ENCODE assay signal across 9 mouse cellular contexts in genomic region chr7:74025007-74025406, GRCm38 (mm10). TPM values are rescaled to one million over a fixed set of nuclear protein-coding genes. Genes with fewer than 3 reads are reported as not detected.
DNase-seq lines count a peak whose midpoint lies in the region; ATAC-seq and TF ChIP-seq lines count a peak whose summit lies in the region.
"Had no signal": no experiment of that assay in that cellular context is flagged by ENCODE, and none has a peak within 500 bp of the region (broad histone marks: within the 10 kb centered on the region; RNA-seq: fewer than 3 reads in every experiment).

No protein-coding gene starts in this region.

- no peaks in the 10 kb centered on the region for H3K9me3 ChIP-seq in hindbrain, embryonic 10.5 days
- no peaks in the 10 kb centered on the region for H3K9me3 ChIP-seq in hindbrain, embryonic 16.5 days (ENCODE audit: control insufficient read depth, low read length)
- no peaks in the 10 kb centered on the region for H3K9me3 ChIP-seq in hindbrain, embryonic 14.5 days (ENCODE audit: control insufficient read depth, low read length)
- H3K9me3 ChIP-seq in limb, embryonic 10.5 days (replicated peaks), result no peaks in the 10 kb centered on the region
- H3K9me3 ChIP-seq: embryonic facial prominence, embryonic 12.5 days had no signal

- peaks cover 12% of the 10 kb centered on the region; the same call in 1 of the 2 replicates for H3K4me1 ChIP-seq in hindbrain, embryonic 10.5 days (replicated peaks)
- no peaks in the 10 kb centered on the region; the same call in 1 of the 2 replicates for H3K4me1 ChIP-seq in hindbrain, embryonic 16.5 days (ENCODE audit: control insufficient read depth, insufficient read depth, low read depth, low read length)
- H3K4me1 ChIP-seq in hindbrain, embryonic 14.5 days (replicated peaks; ENCODE audit: control insufficient read depth, insufficient read depth, low read length), result 0 out of 2 replicates have a peak, but pooled peaks cover 9% of the 10 kb centered on the region
- H3K4me1 ChIP-seq in limb, embryonic 10.5 days, result peaks cover 10% of the 10 kb centered on the region; the same call in 1 of the 2 replicates
- no peaks in the 10 kb centered on the region for H3K4me1 ChIP-seq in olfactory bulb, adult 2 months (ENCODE audit: control insufficient read depth, insufficient read depth, low read length)
- H3K4me1 ChIP-seq: embryonic facial prominence, embryonic 12.5 days had no signal

- H3K9ac ChIP-seq in hindbrain, embryonic 16.5 days (ENCODE audit: low read depth, low read length), result no peak overlapping the region
- H3K9ac ChIP-seq in hindbrain, embryonic 14.5 days, result no peak overlapping the region
- H3K9ac ChIP-seq: embryonic facial prominence, embryonic 12.5 days had no signal

- no peak overlapping the region for H3K4me3 ChIP-seq in hindbrain, embryonic 10.5 days
- no peak overlapping the region for H3K4me3 ChIP-seq in hindbrain, embryonic 16.5 days (ENCODE audit: low read length)
- no peak overlapping the region for H3K4me3 ChIP-seq in hindbrain, embryonic 14.5 days (replicated peaks; ENCODE audit: low read length)
- no peak overlapping the region for H3K4me3 ChIP-seq in limb, embryonic 10.5 days
- no peak overlapping the region for H3K4me3 ChIP-seq in olfactory bulb, adult 2 months (ENCODE audit: insufficient read depth, low read depth, low read length)
- H3K4me3 ChIP-seq: embryonic facial prominence, embryonic 12.5 days had no signal

- H3K27ac ChIP-seq in hindbrain, embryonic 10.5 days, result peak overlapping the region; percentile 54
- H3K27ac ChIP-seq in hindbrain, embryonic 16.5 days (ENCODE audit: low read depth, low read length), result no peak overlapping the region
- H3K27ac ChIP-seq in hindbrain, embryonic 14.5 days, result peak overlapping the region; percentile 15; the same call in 1 of the 2 replicates
- H3K27ac ChIP-seq in limb, embryonic 10.5 days, result 0 out of 2 replicates have a peak overlapping the region, but pooled peaks have one; percentile 36
- no peak overlapping the region for H3K27ac ChIP-seq in olfactory bulb, adult 2 months (ENCODE audit: insufficient read depth, low read depth, low read length)
- H3K27ac ChIP-seq: embryonic facial prominence, embryonic 12.5 days had no signal

- H3K36me3 ChIP-seq in hindbrain, embryonic 10.5 days, result no peaks in the 10 kb centered on the region
- H3K36me3 ChIP-seq in hindbrain, embryonic 16.5 days (ENCODE audit: control insufficient read depth, insufficient read depth, low read length), result no peaks in the 10 kb centered on the region
- no peaks in the 10 kb centered on the region for H3K36me3 ChIP-seq in hindbrain, embryonic 14.5 days (replicated peaks; ENCODE audit: control insufficient read depth, insufficient read depth)
- no peaks in the 10 kb centered on the region for H3K36me3 ChIP-seq in limb, embryonic 10.5 days
- H3K36me3 ChIP-seq: embryonic facial prominence, embryonic 12.5 days had no signal

- no peak overlapping the region for H3K4me2 ChIP-seq in hindbrain, embryonic 16.5 days (ENCODE audit: low read length)
- H3K4me2 ChIP-seq in hindbrain, embryonic 14.5 days (replicated peaks), result no peak overlapping the region
- H3K4me2 ChIP-seq: embryonic facial prominence, embryonic 12.5 days had no signal

- TF ChIP-seq POLR2A in olfactory bulb, adult 2 months (IDR thresholded peaks at IDR 0.05; ENCODE audit: insufficient read depth, low read depth, low read length), result no peak

- DNase-seq in hindbrain, embryonic 10.5 days (ENCODE audit: low spot score), result peak; percentile 81
- peak; percentile 60 to 87 for DNase-seq in adrenal gland, adult (ENCODE audit: inconsistent age in 2 of 2, low spot score in 1 of 2)
- peak; percentile 74 for DNase-seq in embryo, embryonic 9.5 days (ENCODE audit: extremely low spot score)
- peak; percentile 87 for DNase-seq in hindbrain, embryonic 14.5 days (ENCODE audit: low spot score)
- peak; percentile 84 for DNase-seq in limb, embryonic 10.5 days (ENCODE audit: low spot score)
- DNase-seq in thymus, postnatal 36 days, result peak; percentile 45 to 57

- ATAC-seq in hindbrain, embryonic 16.5 days, result no peak
- ATAC-seq in hindbrain, embryonic 14.5 days (ENCODE audit: low FRiP score), result no peak; the same call in 1 of the 2 replicates

- 0 out of 2 replicates have a peak, but pooled peaks have one; percentile 45 for TF ChIP-seq CTCF in olfactory bulb, adult 2 months (IDR thresholded peaks at IDR 0.05; ENCODE audit: insufficient read depth, low read depth, low read length)

- no peaks in the 10 kb centered on the region for H3K27me3 ChIP-seq in hindbrain, embryonic 10.5 days (ENCODE audit: insufficient read depth, poor library complexity, severe bottlenecking)
- no peaks in the 10 kb centered on the region for H3K27me3 ChIP-seq in hindbrain, embryonic 16.5 days (replicated peaks; ENCODE audit: control insufficient read depth, insufficient read depth, low read length)
- H3K27me3 ChIP-seq in hindbrain, embryonic 14.5 days (ENCODE audit: control insufficient read depth, insufficient read depth, low read length), result no peaks in the 10 kb centered on the region
- no peaks in the 10 kb centered on the region for H3K27me3 ChIP-seq in limb, embryonic 10.5 days (ENCODE audit: low read depth, poor library complexity, severe bottlenecking)
- H3K27me3 ChIP-seq: embryonic facial prominence, embryonic 12.5 days had no signal

- WGBS in hindbrain, embryonic 10.5 days, result 18% methylated on average over 5 of the region's 5 CpGs
- 13% methylated on average over 5 of the region's 5 CpGs for WGBS in hindbrain, embryonic 16.5 days
- 11% methylated on average over 5 of the region's 5 CpGs for WGBS in hindbrain, embryonic 14.5 days
- WGBS in limb, embryonic 10.5 days, result 21% methylated on average over 5 of the region's 5 CpGs
- 27% methylated on average over 5 of the region's 5 CpGs for WGBS in olfactory bulb, adult 2 months

RNA-seq across cellular contexts. Expression of gene St8sia2, which starts 11.5 kb away (rescaled TPM):
- 19.4 and 36.5 TPM in 2 replicates for polyA plus RNA-seq in hindbrain, embryonic 10.5 days (2016; fragmentation: Nextera tagmentation; extraction: Ambion mirVana)
- polyA plus RNA-seq in hindbrain, embryonic 16.5 days (2015; fragmentation: Nextera tagmentation; extraction: Ambion mirVana), result 67.8 and 96.2 TPM in 2 replicates
- polyA plus RNA-seq in hindbrain, embryonic 14.5 days (2014; fragmentation: Nextera tagmentation; extraction: Ambion mirVana), result 104 and 111 TPM in 2 replicates
- polyA plus RNA-seq in limb, embryonic 10.5 days (2016; fragmentation: Nextera tagmentation; extraction: Ambion mirVana), result 7.8 and 13.3 TPM in 2 replicates
- not detected in 2 replicates for polyA plus RNA-seq in olfactory bulb, adult 2 months (2012; ENCODE audit: insufficient read depth, insufficient read length, low replicate concordance, missing spikeins)

Comparison
In these comparisons a context has a peak if more than half of its experiments do, and no peak if none do; other contexts are left out.
1. H3K27ac ChIP-seq: peak in hindbrain, embryonic 10.5 days (single experiment), hindbrain, embryonic 14.5 days (single experiment) and limb, embryonic 10.5 days (single experiment); none in hindbrain, embryonic 16.5 days (single experiment) and olfactory bulb, adult 2 months (single experiment).
2. Peak in every context shown above with its lines, with median percentiles within 50 percentile points of each other: DNase-seq.